Mouse (Mus musculus) mesoderm, embryonic 11.5 days (tissue): ENCODE measurements around the gene Tex22.
A peak's percentile ranks its signal among the peaks of the same experiment; 100 is the strongest.

ENCODE experiments used
- DNase-seq: peaks from one replicate; pipeline ENCODE4 v3.0.0-alpha.2; 2012; ENCODE audit warnings: low read depth, low spot score

Tex22 gene

GRCm38 (mm10) chr12:113074329-113075062 is at the start of gene Tex22:
Gene Tex22 (plus strand): TSS chr12:113074502.
- DNase-seq: peak; percentile 82

GRCm38 (mm10) chr12:113026557-113026956 is 47.7 kb upstream of the Tex22 start:
- no peak for DNase-seq

- DNase-seq: no peak
These were observed 46.8 kb upstream of the Tex22 start for GRCm38 (mm10) chr12:113027495-113027894.

GRCm38 (mm10) chr12:113028067-113028466 is 46.2 kb upstream of the Tex22 start:
- DNase-seq: peak; percentile 38

GRCm38 (mm10) chr12:113028898-113029297 is 45.4 kb upstream of the Tex22 start:
- peak; percentile 37 for DNase-seq

GRCm38 (mm10) chr12:113030046-113030445 is 44.3 kb upstream of the Tex22 start:
- no peak for DNase-seq

- DNase-seq: no peak
These were observed 43.3 kb upstream of the Tex22 start for GRCm38 (mm10) chr12:113030993-113031392.

- DNase-seq: no peak
These were observed 42.9 kb upstream of the Tex22 start for GRCm38 (mm10) chr12:113031441-113031840.

- DNase-seq: no peak
These were observed 41.7 kb upstream of the Tex22 start for GRCm38 (mm10) chr12:113032296-113033250.

- DNase-seq: no peak
These were observed 39.2 kb upstream of the Tex22 start for GRCm38 (mm10) chr12:113035093-113035492.

GRCm38 (mm10) chr12:113036996-113037395 is 37.3 kb upstream of the Tex22 start:
- DNase-seq: no peak

- no peak for DNase-seq
These were observed 35.9 kb upstream of the Tex22 start for GRCm38 (mm10) chr12:113038414-113038813.

GRCm38 (mm10) chr12:113041481-113042439 is 32.5 kb upstream of the Tex22 start:
- peak; percentile 23 for DNase-seq

GRCm38 (mm10) chr12:113042543-113042942 is 31.8 kb upstream of the Tex22 start:
- DNase-seq: no peak

- no peak for DNase-seq
These were observed 29.2 kb upstream of the Tex22 start for GRCm38 (mm10) chr12:113044916-113045677.

GRCm38 (mm10) chr12:113046861-113047260 is 27.4 kb upstream of the Tex22 start:
- no peak for DNase-seq

GRCm38 (mm10) chr12:113048103-113048502 is 26.2 kb upstream of the Tex22 start:
- DNase-seq: no peak

GRCm38 (mm10) chr12:113049836-113050235 is 24.5 kb upstream of the Tex22 start:
- DNase-seq: no peak

GRCm38 (mm10) chr12:113050671-113051070 is 23.6 kb upstream of the Tex22 start:
- no peak for DNase-seq

- DNase-seq: no peak
These were observed 22.5 kb upstream of the Tex22 start for GRCm38 (mm10) chr12:113051628-113052403.
